Mouse (Mus musculus): ENCODE measurements around the gene Prss45. TPM values are rescaled to one million over a fixed set of nuclear protein-coding genes. Genes with fewer than 3 reads are reported as not detected.

Prss45 gene
- total RNA-seq, 2 experiments from 2014 or later = 0.63 TPM; not detected in 1

DNA sequence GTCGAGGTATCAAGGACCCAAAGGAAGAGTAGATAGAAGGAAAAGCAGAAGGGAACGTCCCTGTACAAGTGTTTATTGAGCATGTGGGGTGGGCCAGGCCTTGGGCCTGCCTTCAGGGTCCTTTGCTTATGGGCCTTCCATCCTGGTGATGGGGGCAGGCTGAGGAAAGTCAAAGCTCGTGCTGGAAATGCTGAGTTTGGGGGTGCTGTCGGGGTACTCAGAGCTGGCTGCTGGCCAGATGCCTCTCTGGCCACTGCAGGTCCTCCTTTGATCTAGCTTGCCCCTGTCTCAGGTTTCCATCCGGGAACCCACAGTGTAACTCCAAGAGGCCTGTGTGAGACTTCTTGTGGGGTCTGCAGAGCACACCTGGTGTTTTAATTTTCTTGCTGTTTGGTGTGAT lies 24.1 kb downstream of the Prss45 start:
- DNase-seq = no peak

GRCm38 (mm10) chr9:110858967-110859596 lies 24.7 kb downstream of the Prss45 start:
- no peak for DNase-seq

DNA sequence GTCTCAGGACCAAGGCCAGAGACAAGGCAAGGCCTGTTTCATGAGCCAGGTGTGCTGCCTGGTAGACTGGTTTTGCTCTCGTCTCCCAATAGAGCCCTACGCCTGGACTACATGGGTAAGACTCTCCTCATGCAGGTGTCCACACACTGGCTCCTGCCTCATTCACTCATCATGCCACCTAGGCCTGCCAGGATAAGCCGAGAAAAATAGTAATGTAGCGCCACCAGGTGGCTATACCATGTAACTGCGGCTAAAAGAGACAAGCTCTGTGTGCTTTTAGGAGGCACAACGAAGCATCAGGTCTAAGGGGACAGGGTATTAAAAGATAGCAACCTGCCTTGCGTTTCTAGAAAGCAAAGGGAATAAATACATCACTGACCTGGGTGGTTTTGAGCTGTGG lies 36.6 kb downstream of the Prss45 start:
- DNase-seq = peak; percentile 46 to 56

GRCm38 (mm10) chr9:110873681-110874659 lies 39.6 kb downstream of the Prss45 start:
- no peak for DNase-seq

GRCm38 (mm10) chr9:110874660-110875191 lies 40.3 kb downstream of the Prss45 start:
- DNase-seq = no peak

- DNase-seq = no peak
These were observed 40.9 kb downstream of the Prss45 start for GRCm38 (mm10) chr9:110875288-110875695.

DNA sequence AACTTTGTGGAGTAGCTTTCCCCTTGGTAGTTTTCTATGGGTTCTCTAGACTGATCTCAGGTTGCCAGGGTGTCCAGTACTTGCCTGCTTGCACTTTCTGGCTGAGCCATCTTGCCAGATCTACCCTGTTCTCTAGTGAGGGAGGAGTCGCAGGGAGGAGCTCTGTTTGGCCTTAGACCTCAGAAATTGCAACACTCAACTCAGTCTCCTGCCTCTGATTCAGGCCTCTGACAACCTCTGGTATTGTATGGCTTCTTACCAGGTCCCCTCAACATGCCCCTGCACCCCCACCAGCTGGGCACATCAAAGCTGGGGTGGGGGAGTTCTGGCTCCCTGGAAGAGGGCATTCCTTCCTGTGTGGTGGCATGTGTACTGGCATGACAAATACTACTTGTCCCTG lies 43.0 kb downstream of the Prss45 start:
- no peak for DNase-seq

- DNase-seq = no peak
These were observed 43.5 kb downstream of the Prss45 start for GRCm38 (mm10) chr9:110877888-110878287.

DNA sequence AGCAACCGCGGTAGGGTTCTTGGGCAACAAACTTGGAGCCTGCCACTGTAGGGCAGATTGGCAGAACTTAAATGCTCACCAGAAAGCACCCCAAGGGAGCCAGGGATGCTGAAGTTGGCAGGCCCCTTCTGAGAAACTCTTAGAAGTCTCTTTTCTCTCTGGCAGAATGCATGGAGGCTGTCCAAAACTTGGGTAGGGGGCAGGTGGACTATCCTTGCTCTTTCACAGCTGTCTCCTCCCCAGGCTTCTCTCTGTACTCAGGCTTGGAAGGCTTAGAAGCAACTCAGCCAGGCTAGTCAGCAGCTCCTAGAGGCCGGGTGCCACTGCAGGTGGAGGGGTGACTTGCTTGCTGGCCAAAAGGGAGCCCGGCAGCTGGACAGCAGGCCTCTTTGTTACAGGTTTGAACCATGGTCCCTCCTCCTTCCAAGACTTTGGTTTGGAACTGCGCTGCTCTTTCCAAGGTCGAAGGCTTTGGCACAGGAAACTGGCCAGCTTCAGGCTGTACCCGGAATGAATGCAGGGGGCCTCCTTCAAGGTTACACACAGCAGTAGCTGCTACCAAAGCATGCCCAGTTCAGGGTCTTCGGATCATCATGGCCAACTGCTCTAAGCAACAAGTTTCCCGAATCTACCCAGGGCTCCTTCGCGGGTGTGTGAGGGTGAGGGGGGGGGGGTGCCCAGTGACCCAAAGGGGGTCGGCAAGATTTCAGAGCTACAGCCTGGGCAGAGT lies 45.0 kb downstream of the Prss45 start, which contains the start of gene Als2cl:
Gene Als2cl, plus strand, starts transcription at position 680 of the 730 bp plus-strand sequence.
- peak in 1 of 2 experiments; percentile 58 for DNase-seq

GRCm38 (mm10) chr9:110879998-110880561 lies 45.7 kb downstream of the Prss45 start, which contains the start of gene Tmie:
Gene Tmie (minus strand): TSS chr9:110880113.
- peak; percentile 34 to 52 for DNase-seq

DNA sequence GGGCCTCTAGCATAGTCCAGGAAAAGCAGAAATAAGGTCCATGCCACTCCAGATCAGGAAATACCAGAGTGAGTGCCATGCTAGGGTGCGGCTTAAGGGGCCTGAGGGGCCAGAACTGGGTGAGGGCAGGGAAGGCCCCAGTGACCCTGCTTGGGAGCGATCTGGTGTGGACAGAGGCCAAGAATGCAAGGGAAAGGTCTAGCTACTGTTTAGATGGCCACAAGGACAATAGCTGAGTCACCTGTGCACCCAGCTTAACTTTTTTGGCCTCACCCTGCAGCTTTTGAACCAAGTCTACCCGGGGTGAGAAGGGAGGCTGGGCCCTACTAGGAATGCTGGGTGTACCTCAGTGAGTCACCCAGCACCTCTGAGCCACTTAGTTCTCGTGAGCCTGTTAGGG lies 46.4 kb downstream of the Prss45 start:
- no peak for DNase-seq

DNA sequence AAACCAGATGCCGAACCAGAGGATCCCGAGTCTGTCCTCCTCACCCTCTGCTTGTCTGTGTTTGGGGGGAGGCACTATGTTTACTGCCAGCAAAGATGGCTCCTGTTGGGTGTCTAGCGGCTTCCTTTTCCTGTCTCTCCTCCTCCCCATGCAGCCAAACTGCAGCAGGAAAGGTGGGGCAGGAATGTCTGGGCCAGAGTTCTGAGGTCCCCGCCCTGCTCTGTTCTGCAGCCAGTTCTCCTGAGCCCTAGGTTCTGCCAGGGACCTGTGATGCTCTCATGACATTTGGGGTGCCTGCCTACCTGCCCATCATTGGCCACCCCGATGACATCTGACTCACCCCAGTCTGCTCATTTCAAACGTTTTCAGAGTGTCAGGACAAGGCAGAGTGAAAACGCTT lies 47.6 kb downstream of the Prss45 start:
- no peak for DNase-seq

DNA sequence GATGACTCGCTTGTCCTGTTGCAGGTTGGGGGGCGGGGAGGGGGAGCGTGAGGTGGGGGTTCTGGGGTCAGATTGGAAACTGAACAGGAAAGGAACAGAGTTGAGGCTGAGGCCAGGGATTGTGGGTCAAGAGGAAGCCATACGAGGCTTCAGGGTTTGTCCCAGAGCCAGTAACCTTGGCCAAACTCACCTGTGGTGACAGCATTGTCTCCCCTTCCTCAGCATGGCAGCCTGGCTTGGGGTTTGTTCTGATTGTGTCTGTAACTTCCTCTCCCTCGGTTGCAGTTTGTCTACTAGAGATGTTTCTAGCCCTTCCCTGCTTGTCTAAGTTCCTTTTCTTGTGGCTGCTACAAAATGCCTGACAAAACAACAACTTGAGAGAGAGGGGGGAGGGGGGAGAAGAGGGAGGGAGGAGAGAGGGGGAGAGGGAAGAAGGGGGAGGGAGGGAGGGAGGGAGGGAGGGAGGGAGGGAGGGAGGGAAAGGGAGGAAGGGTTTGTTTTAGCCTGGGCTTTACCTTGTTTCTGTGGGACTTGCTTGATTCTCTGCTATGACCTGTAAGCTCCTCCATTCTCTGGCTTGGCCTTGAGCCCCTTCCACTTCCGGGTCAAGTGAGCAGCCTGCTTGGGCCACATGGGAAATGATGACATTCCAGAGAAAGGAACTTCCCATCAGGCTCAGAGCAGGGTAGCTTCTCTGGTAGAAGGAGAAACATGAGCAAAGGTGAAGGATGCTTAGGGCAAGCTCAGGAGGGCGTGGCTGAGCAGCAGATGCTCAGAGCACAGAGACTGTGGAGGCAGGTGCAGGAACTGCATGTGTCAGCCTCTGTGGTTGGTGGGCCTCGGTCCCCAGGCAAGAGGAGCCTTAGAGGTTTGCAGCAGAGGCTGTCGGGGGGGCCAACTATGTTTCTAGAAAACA lies 53.3 kb downstream of the Prss45 start:
- no peak for DNase-seq

DNA sequence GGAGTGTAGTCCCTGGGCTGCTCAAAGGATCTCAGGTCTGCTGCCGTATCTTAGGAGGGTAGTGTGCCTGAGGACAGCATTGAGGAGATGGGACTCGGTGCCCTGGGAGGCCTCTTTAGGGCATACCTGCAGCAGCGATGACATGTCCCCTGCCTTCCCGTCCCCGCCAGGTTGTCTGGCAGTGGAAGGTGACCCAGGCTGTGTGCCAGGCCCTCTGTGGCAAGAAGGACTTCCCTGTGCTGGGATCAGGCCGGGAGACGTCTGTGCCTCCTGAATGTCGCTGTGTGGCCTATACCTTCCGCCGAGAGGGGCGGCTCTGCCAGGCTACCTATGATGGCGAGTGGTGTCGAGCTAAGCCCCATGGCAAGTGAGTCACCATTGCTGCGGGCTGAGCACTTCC lies 54.5 kb downstream of the Prss45 start:
- DNase-seq = no peak

DNA sequence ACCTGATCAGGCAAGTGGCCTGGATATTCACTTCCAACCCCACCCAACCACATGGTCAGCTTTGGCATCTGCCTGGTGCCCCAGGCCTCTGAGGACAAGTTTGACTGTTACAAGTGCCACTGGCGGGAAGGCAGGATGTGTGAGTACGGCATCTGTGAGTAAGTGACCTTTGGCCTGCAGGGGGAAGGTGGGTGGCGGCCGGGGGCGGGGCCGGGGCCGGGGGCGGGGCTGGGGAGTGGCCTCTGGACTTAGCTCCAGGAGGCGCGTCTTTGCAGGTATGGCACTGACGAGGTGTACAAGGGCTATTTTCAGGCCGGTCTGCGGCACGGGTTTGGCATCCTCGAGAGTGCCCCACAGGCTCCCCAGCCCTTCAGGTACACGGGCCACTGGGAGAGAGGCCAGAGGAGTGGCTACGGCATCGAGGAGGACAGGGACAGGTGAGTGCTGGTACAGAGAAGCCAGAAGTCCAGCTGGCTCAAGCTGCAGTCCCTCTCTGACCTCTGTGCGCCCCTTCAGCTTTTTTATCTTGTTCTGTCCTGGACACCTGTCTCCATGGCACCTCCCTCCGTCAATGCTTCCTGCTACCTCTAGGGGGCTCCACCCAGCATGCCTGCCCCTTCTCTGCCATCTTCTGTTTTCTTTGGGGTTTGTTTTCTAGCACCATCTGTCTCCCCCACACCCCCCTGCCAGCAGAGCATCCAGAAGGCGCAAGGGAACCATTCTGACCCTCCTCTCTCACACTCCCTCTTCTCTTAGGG lies 55.8 kb downstream of the Prss45 start:
- no peak for DNase-seq

Other genes with a start within 250 kb of the Prss45 start
- 1 to 10 TPM; 1.8 to 2.4 TPM for gene Nradd, start 210.1 kb upstream of the Prss45 start, total RNA-seq (2021)
- 10 to 100 TPM; 14.0 to 17.5 TPM for gene Nbeal2, start 180.4 kb upstream of the Prss45 start, total RNA-seq (2021)
- 10 to 100 TPM; 48.3 to 54.5 TPM for gene Ccdc12, start 178.1 kb upstream of the Prss45 start, total RNA-seq (2021)
- not detected for gene Myl3, start 92.7 kb upstream of the Prss45 start, total RNA-seq (2021)
- gene Pth1r, start 87.4 kb upstream of the Prss45 start, total RNA-seq (2021) = 1 to 10 TPM; 4.3 to 4.8 TPM
- gene Prss42, start 36.4 kb upstream of the Prss45 start, total RNA-seq (2021) = not detected
- gene Prss44, start 20.6 kb upstream of the Prss45 start, total RNA-seq (2021) = not detected
- not detected for gene Prss43, start 7.9 kb upstream of the Prss45 start, total RNA-seq (2021)
- gene Prss46, start 9.9 kb downstream of the Prss45 start, total RNA-seq (2021) = not detected
- gene Prss50, start 23.4 kb downstream of the Prss45 start, total RNA-seq (2021) = under 1 TPM; 0.40 to 0.78 TPM
- gene Als2cl, start 45.3 kb downstream of the Prss45 start, total RNA-seq (2021) = 10 to 100 TPM in 1 of 2 experiments, 1 to 10 TPM in 1; 6.0 to 10.1 TPM
- 1 to 10 TPM; 1.2 to 1.8 TPM for gene Tmie, start 45.5 kb downstream of the Prss45 start, total RNA-seq (2021)
- not detected for gene Fam240a, start 82.3 kb downstream of the Prss45 start, total RNA-seq (2021)
- under 1 TPM; 0.22 to 0.33 TPM for gene Tdgf1, start 111.6 kb downstream of the Prss45 start, total RNA-seq (2021)
- gene Lrrc2, start 117.0 kb downstream of the Prss45 start, total RNA-seq (2021) = 1 to 10 TPM; 1.3 to 1.5 TPM
- gene Rtp3, start 156.0 kb downstream of the Prss45 start, total RNA-seq (2021) = under 1 TPM; 0.18 to 0.32 TPM
- gene Ltf, start 184.7 kb downstream of the Prss45 start, total RNA-seq (2021) = under 1 TPM; 0.30 to 0.63 TPM
- under 1 TPM; 0.86 to 0.90 TPM for gene Ccrl2, start 222.9 kb downstream of the Prss45 start, total RNA-seq (2021)

All from layer of hippocampus, postnatal 36 days (tissue).